Mouse (Mus musculus) heart, embryonic 10.5 days (tissue): Measurements from ENCODE around the gene Grik2. TPM values are rescaled to one million over a fixed set of nuclear protein-coding genes. Genes with fewer than 3 reads are reported as not detected.
"Not testable (repeated sequence)": the region's sequence is repeated elsewhere in the genome, so short reads cannot be mapped to it uniquely, and the experiment has no call there.

ENCODE experiments used
- DNase-seq: peaks from one replicate; pipeline ENCODE4 v3.0.0-alpha.2; 2017; ENCODE audit warnings: low spot score
- H3K27ac ChIP-seq: fragments of 300-500 bp; sonication (generic); 2 replicates; pipeline ENCODE4 v1.5.1; 2016; ENCODE audit warnings: mild to moderate bottlenecking
- H3K27me3 ChIP-seq: fragments of 300-500 bp; sonication (generic); 2 replicates; pipeline ENCODE4 v1.6.1; 2016; ENCODE audit warnings: mild to moderate bottlenecking; ENCODE audit not compliant: poor library complexity, insufficient read depth, severe bottlenecking
- H3K36me3 ChIP-seq: fragments of 300-500 bp; sonication (generic); 2 replicates; pipeline ENCODE4 v1.6.1; 2016; ENCODE audit warnings: mild to moderate bottlenecking, moderate library complexity
- H3K4me1 ChIP-seq: fragments of 300-500 bp; sonication (generic); 2 replicates; pipeline ENCODE4 v1.6.1; 2016; ENCODE audit warnings: mild to moderate bottlenecking
- H3K4me3 ChIP-seq: fragments of 300-500 bp; sonication (generic); 2 replicates; pipeline ENCODE4 v1.5.1; 2016; ENCODE audit warnings: mild to moderate bottlenecking, moderate library complexity
- H3K9me3 ChIP-seq: fragments of 300-500 bp; sonication (generic); 2 replicates; pipeline ENCODE4 v1.6.1; 2016; ENCODE audit warnings: mild to moderate bottlenecking, moderate library complexity
- WGBS: fragments of 180-500 bp; shearing (Covaris S2); methylation state at CpG from one replicate; pipeline ENCODE4 v1.1.7; 2016; 5-methylcytosine and 5-hydroxymethylcytosine counted together
- polyA plus RNA-seq: library from polyadenylated mRNA; unstranded; fragments of >200 nt; fragmentation: Nextera tagmentation; extraction: Ambion mirVana; gene quantifications from 2 replicates; pipeline ENCODE4 v1.2.1, GENCODE M21; 2016

Grik2 gene
- polyA plus RNA-seq, 1 experiment from 2014 or later, result 1.3 TPM

DNA sequence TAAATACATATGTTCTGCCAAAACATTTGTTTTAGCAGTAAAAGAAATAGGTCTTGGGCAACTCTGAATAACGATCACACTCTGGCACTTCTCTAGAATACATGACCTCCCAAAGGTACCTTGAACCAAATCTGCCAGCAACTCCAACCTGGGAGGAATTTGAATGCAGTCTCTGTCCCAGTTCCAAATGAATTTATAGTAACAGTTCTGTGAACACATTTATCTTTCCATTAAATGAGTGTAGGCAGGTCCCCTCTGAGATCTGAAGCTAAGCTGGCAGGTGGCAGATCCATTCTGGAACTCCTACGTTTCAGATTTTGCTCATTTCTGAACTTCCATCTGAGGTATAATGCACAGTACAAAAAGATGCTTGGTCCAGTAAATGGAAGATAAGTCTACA is 352.3 kb downstream of the Grik2 start:
- DNase-seq, result no peak
- 77% methylated on average over 2 of the region's 2 CpGs for WGBS
- H3K9me3 ChIP-seq, result no peaks in the 10 kb centered on the region
- H3K27me3 ChIP-seq, result no peaks in the 10 kb centered on the region
- H3K4me1 ChIP-seq, result no peaks in the 10 kb centered on the region
- H3K36me3 ChIP-seq, result no peaks in the 10 kb centered on the region
- H3K27ac ChIP-seq, result no peak overlapping the region
- no peak overlapping the region for H3K4me3 ChIP-seq

DNA sequence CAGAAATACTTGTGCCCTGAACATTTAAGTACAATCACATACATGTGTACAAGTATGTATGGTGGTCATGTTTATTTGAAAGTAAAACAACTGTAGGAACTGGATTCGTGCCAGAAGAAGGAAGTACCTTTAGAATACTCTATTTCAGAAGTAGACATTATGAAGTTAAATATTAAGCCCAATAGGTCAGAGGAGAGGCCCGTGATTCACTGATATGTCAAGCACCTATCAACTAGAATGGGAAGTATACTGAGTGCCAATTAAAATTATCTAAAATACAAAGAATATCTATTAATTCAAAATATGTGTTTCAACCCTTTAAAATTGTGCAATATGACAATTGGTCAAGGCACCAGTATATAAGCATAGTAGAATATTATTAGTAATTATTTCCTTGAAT is 355.7 kb downstream of the Grik2 start:
- H3K27me3 ChIP-seq, result no peaks in the 10 kb centered on the region
- no peak for DNase-seq
- 75% methylated on average over 2 of the region's 2 CpGs for WGBS
- no peaks in the 10 kb centered on the region for H3K36me3 ChIP-seq
- H3K4me1 ChIP-seq, result no peaks in the 10 kb centered on the region
- no peak overlapping the region for H3K27ac ChIP-seq
- H3K4me3 ChIP-seq, result no peak overlapping the region
- H3K9me3 ChIP-seq, result no peaks in the 10 kb centered on the region

DNA sequence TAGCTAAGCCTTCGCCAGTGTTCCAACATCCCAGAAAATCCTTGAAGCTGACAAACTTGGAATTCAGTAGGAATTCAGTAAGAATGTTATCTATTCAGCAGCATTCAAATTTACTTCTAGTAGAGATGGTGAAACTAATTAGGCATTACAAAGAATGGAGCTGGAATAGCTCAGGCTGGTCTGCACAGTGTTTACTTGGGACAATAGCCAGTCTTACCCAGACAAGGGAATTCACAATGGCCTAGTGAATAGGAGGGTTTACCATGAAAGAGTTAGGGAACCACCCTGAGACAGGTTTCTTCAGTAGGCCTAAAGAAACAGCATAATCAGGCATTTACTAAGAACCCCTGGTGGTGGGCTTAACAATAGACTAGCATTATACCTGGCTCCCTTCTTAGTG is 371.4 kb downstream of the Grik2 start:
- H3K27ac ChIP-seq, H3K4me3 ChIP-seq: not testable (repeated sequence)
- 77% methylated on average over 1 of the region's 1 CpGs for WGBS

DNA sequence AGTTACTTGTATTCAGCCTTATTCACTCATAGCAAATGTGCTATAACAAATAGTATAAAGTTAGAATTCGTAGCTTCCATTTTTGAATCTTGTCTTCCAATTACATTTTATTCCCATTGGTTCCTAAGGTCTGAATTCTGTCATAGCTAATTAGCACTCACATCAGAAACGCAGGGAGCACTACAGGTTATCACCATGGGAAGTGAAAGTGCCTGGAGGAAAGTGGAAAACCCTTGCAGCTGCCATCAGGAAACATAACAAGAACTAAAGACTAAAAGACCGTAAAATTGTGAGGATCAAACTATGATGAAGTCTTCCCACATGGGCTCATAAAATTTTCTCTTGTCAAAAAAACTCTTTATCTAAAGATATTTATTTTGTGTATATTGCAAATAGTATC is 405.6 kb downstream of the Grik2 start:
- Histone ChIP-seq H3K27me3 (no peaks in the 10 kb centered on the region), H3K4me3 (no peak overlapping the region), H3K36me3 (no peaks in the 10 kb centered on the region), H3K9me3 (no peaks in the 10 kb centered on the region), H3K27ac (no peak overlapping the region), H3K4me1 (no peaks in the 10 kb centered on the region)
- no peak for DNase-seq
- 62% methylated on average over 3 of the region's 3 CpGs for WGBS

More for the DNA sequence above, 371.4 kb downstream of the Grik2 start:
- H3K27me3 ChIP-seq, H3K9me3 ChIP-seq, H3K4me1 ChIP-seq, H3K36me3 ChIP-seq, DNase-seq: not testable (repeated sequence)

DNA sequence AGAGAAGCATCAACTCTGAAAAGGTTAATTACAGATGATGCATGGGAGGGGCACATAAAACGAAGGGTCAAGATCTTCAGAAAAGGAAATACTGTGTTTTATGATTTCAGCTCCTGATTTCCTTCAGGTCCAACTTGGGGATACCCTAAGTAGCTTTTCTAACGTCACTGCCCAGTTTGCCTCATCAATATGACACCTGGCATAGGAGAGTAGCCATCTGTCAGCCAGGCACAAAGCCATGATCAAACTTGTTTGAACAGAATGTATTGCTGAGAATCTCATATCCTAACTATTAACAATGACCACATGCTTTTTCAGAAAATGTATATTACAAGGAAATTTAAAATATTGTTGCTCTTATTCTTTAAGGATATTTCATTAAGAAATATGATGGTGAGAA is 406.7 kb downstream of the Grik2 start:
- WGBS, result 64% methylated on average over 2 of the region's 2 CpGs
- no peak overlapping the region for H3K4me3 ChIP-seq
- no peak for DNase-seq
- H3K27me3 ChIP-seq, result no peaks in the 10 kb centered on the region
- no peaks in the 10 kb centered on the region for H3K9me3 ChIP-seq
- no peaks in the 10 kb centered on the region for H3K36me3 ChIP-seq
- no peak overlapping the region for H3K27ac ChIP-seq
- H3K4me1 ChIP-seq, result no peaks in the 10 kb centered on the region

DNA sequence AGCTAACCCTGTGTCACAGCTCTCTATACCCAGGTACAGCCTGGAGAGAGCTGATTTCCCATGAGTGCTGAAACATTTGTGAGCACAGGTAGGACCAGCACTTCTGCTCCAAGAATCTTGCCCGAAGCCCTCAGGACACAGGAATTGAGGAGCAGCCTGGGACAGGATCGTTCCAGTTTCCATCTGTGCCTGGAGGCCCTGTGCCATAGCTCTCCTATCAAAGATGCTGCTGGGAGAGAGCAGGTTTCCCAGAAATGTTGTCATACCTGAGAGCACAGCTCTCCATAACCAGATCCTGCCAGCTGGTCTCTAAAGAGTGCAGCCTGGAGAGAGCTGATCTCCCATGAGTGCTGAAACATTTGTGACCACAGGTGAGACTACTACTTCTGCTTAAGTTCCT is 420.0 kb downstream of the Grik2 start:
- DNase-seq, result no peak
- H3K4me1 ChIP-seq, result no peaks in the 10 kb centered on the region
- no peaks in the 10 kb centered on the region for H3K36me3 ChIP-seq
- H3K27ac ChIP-seq, result no peak overlapping the region
- no peaks in the 10 kb centered on the region for H3K9me3 ChIP-seq
- no peak overlapping the region for H3K4me3 ChIP-seq
- H3K27me3 ChIP-seq, result no peaks in the 10 kb centered on the region
- 82% methylated on average over 2 of the region's 2 CpGs for WGBS

DNA sequence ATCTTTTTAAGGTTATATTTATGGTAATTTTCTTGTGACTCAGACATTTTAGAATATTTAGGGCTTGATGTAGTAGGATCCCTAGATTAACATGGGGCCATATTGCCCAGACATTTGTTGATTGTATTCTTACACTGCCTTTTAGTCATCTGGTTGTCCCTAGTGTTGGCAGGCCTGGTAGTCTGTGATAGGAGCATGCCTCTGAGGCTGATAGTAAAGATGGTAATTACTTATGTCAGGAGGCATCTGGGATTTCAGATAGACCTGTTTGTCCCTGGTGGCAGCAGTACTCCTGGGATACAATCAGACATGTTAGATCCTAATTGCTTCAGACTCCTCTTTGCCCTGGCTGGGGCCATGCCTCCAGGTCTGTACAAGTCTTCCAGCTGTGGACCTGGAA is 423.3 kb downstream of the Grik2 start:
- no peaks in the 10 kb centered on the region for H3K4me1 ChIP-seq
- no peak for DNase-seq
- H3K36me3 ChIP-seq, result no peaks in the 10 kb centered on the region
- H3K27me3 ChIP-seq, result no peaks in the 10 kb centered on the region
- H3K4me3 ChIP-seq, result no peak overlapping the region
- H3K27ac ChIP-seq, result no peak overlapping the region
- no peaks in the 10 kb centered on the region for H3K9me3 ChIP-seq

GRCm38 (mm10) chr10:49322413-49322812 is 466.2 kb downstream of the Grik2 start:
- no peak overlapping the region for H3K27ac ChIP-seq
- no peak overlapping the region for H3K4me3 ChIP-seq
- H3K36me3 ChIP-seq, result no peaks in the 10 kb centered on the region
- DNase-seq, result no peak
- no peaks in the 10 kb centered on the region for H3K4me1 ChIP-seq
- H3K27me3 ChIP-seq, result no peaks in the 10 kb centered on the region
- H3K9me3 ChIP-seq, result no peaks in the 10 kb centered on the region

DNA sequence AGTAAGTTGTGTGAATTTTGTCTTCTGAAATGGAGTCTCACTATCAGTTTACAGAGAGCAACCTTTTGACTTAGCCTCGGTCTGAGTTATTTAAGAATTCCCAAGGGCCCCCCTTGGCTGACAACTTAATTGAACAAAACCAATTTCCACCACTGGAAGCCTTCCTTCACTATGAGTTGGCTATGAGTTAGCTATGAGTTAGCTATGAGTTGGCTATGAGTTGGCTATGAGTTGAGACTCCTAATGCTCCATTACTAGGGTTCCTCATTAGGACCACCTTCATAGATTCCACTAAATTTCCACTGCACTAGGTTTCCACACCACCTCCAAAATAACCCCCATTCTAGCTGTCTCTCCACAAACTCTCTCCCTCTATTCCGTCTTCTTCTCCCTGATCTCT is 468.7 kb downstream of the Grik2 start:
- Histone ChIP-seq H3K27me3 (no peaks in the 10 kb centered on the region), H3K36me3 (no peaks in the 10 kb centered on the region), H3K9me3 (no peaks in the 10 kb centered on the region), H3K4me3 (no peak overlapping the region), H3K27ac (no peak overlapping the region), H3K4me1 (no peaks in the 10 kb centered on the region)
- WGBS, result 84% methylated on average over 2 of the region's 2 CpGs
- no peak for DNase-seq

GRCm38 (mm10) chr10:49256247-49256939 is 532.2 kb downstream of the Grik2 start:
- Histone ChIP-seq H3K4me3 (no peak overlapping the region), H3K27ac (no peak overlapping the region), H3K4me1 (no peaks in the 10 kb centered on the region), H3K27me3 (no peaks in the 10 kb centered on the region), H3K36me3 (no peaks in the 10 kb centered on the region), H3K9me3 (no peaks in the 10 kb centered on the region)
- WGBS, result 17% methylated on average over 2 of the region's 2 CpGs
- no peak for DNase-seq

GRCm38 (mm10) chr10:49237356-49237755 is 551.2 kb downstream of the Grik2 start:
- H3K9me3 ChIP-seq, H3K4me1 ChIP-seq, H3K4me3 ChIP-seq, H3K27me3 ChIP-seq, DNase-seq, H3K27ac ChIP-seq, H3K36me3 ChIP-seq: not testable (repeated sequence)
- WGBS, result 80% methylated on average over 6 of the region's 6 CpGs

DNA sequence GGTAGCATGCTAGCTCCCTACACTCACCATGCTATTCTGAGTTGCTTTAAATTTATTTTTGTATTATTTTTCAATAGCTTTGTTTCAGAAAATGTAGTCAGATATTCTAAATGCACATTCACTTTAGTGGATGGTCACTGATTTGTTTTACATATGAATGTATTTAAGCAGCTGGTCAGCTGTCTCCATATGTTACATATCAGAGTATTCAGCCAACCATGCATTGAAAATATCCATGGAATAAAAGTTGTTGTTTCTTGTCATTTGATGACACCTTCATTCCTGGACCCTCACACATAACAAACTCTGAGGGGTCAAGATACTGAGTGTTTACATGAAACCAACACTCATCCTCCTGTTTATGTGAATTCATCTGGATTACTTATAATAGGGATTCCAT is 551.7 kb downstream of the Grik2 start:
- not testable (repeated sequence) for H3K9me3 ChIP-seq, H3K27ac ChIP-seq, H3K4me3 ChIP-seq, H3K27me3 ChIP-seq, H3K4me1 ChIP-seq, DNase-seq, H3K36me3 ChIP-seq

- Histone ChIP-seq H3K4me3 (no peak overlapping the region), H3K4me1 (no peaks in the 10 kb centered on the region), H3K27ac (no peak overlapping the region), H3K36me3 (no peaks in the 10 kb centered on the region), H3K9me3 (no peaks in the 10 kb centered on the region), H3K27me3 (no peaks in the 10 kb centered on the region)
- 69% methylated on average over 1 of the region's 1 CpGs for WGBS
- DNase-seq, result no peak
Measured at GRCm38 (mm10) chr10:49220096-49220495, 568.5 kb downstream of the Grik2 start.

DNA sequence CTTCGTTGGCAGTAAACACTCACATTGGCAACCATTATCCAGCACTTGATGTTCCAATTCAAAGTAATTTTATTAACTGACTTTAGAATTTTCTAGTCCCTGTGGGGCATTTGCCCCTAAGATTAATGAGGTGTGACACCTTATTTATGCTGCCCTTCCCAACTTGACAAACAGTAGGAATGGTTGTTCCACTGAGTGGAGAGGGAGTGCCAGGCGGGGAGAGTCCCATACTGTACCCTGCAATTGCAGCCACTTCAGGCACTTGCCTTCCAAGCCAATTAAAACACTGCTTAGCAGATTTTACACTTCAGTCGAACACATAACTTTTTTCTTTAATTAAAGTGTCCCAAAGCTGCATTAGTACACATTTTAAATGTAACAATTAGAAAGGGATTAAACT is 568.9 kb downstream of the Grik2 start:
- Histone ChIP-seq H3K27ac (no peak overlapping the region), H3K4me3 (no peak overlapping the region), H3K9me3 (no peaks in the 10 kb centered on the region), H3K36me3 (no peaks in the 10 kb centered on the region), H3K27me3 (no peaks in the 10 kb centered on the region), H3K4me1 (no peaks in the 10 kb centered on the region)
- no peak for DNase-seq
- 60% methylated on average over 3 of the region's 3 CpGs for WGBS
